Mouse (Mus musculus) liver, adult 2 months (tissue): Measurements from ENCODE around the gene Aup1. TPM values are rescaled to one million over a fixed set of nuclear protein-coding genes. Genes with fewer than 3 reads are reported as not detected.

Experiments
- DNase-seq: peaks from one replicate; pipeline ENCODE4 v3.0.0-alpha.2; 2011; ENCODE audit warnings: low read depth, low spot score; ENCODE audit errors: extremely low read depth
- H3K27ac ChIP-seq: fragments of 200-500 bp; replicated peaks from 2 replicates; pipeline ENCODE4 v1.5.1; 2012; ENCODE audit warnings: low read depth, mild to moderate bottlenecking, control low read depth, inconsistent platforms, low read length; ENCODE audit not compliant: insufficient read depth
- H3K27me3 ChIP-seq: fragments of 200-500 bp; 2 replicates; pipeline ENCODE4 v1.6.1; 2012; ENCODE audit warnings: mild to moderate bottlenecking, moderate library complexity, low read length, inconsistent platforms; ENCODE audit not compliant: control insufficient read depth, insufficient read depth
- H3K36me3 ChIP-seq: fragments of 200-500 bp; 2 replicates; pipeline ENCODE4 v1.6.1; 2012; ENCODE audit warnings: low read length, inconsistent platforms; ENCODE audit not compliant: control insufficient read depth, insufficient read depth
- H3K4me1 ChIP-seq: fragments of 200-500 bp; 2 replicates; pipeline ENCODE4 v1.6.1; 2011; ENCODE audit warnings: low read length; ENCODE audit not compliant: control insufficient read depth, insufficient read depth
- H3K4me3 ChIP-seq: fragments of 200-500 bp; 2 replicates; pipeline ENCODE4 v1.5.1; 2011; ENCODE audit warnings: low read depth, mild to moderate bottlenecking, control low read depth, low read length, moderate library complexity; ENCODE audit not compliant: insufficient read depth
- H3K79me2 ChIP-seq: fragments of 200-500 bp; 2 replicates; pipeline ENCODE4 v1.6.1; 2012; ENCODE audit warnings: inconsistent platforms, mild to moderate bottlenecking, low read length, moderate library complexity; ENCODE audit not compliant: control insufficient read depth, insufficient read depth
- H3K9ac ChIP-seq: fragments of 200-500 bp; 2 replicates; pipeline ENCODE4 v1.6.1; 2012; ENCODE audit warnings: low read depth, mild to moderate bottlenecking, control low read depth, inconsistent platforms, low read length
- CTCF ChIP-seq: fragments of 200-500 bp; IDR thresholded peaks from 2 replicates; pipeline ENCODE4 v1.5.1; 2011; ENCODE audit warnings: low read depth, low read length, control low read depth
- POLR2A ChIP-seq: fragments of 200-500 bp; IDR thresholded peaks from 2 replicates; pipeline ENCODE4 v1.6.1; 2011; ENCODE audit warnings: low read length, control low read depth; ENCODE audit not compliant: insufficient read depth; ENCODE audit errors: extremely low read depth
- WGBS: fragments of 180-500 bp; shearing (Covaris S2); methylation state at CpG from one replicate; pipeline ENCODE4 v1.1.7; 2018; 5-methylcytosine and 5-hydroxymethylcytosine counted together
- polyA plus RNA-seq: library from polyadenylated mRNA; depleted of rRNA; stranded (reverse); fragments of >200 nt; gene quantifications from 2 replicates; pipeline ENCODE4 v1.2.3, GENCODE M21; 2012
- total RNA-seq: library from RNA; depleted of rRNA; stranded (reverse); fragments of >200 nt; gene quantifications from 2 replicates; pipeline ENCODE4 v1.2.3, GENCODE M21; 2014

Gene Aup1
- total and polyA plus RNA-seq, 2 experiments, result 109 to 593 TPM

- peaks cover 2% of the 10 kb centered on the region; the same call in 1 of the 2 replicates for H3K36me3 ChIP-seq
- H3K4me3 ChIP-seq, result peak within 1 kb of the TSS; percentile 66
- H3K4me1 ChIP-seq, result no peaks in the 10 kb centered on the region
- no peaks in the 10 kb centered on the region for H3K79me2 ChIP-seq
- peak within 1 kb of the TSS; percentile 40 for H3K27ac ChIP-seq
- H3K27me3 ChIP-seq, result peaks cover 5% of the 10 kb centered on the region
- TF ChIP-seq POLR2A, result no peak
- TF ChIP-seq CTCF, result no peak
- no peak for DNase-seq
- peak within 1 kb of the TSS; percentile 62 for H3K9ac ChIP-seq
- 11% methylated on average over 42 of the region's 42 CpGs for WGBS
Measured at GRCm38 (mm10) chr6:83086121-83087035, 32.1 kb downstream of the Aup1 start, which contains the start of gene Lbx2. TSS of gene Lbx2 (plus strand) at chr6:83086367.

- WGBS, result 9% methylated on average over 47 of the region's 47 CpGs
- Histone ChIP-seq H3K27me3 (peaks cover 5% of the 10 kb centered on the region), H3K4me3 (peak overlapping the region; percentile 66), H3K9ac (peak overlapping the region; percentile 62), H3K36me3 (no peaks in the 10 kb centered on the region), H3K79me2 (no peaks in the 10 kb centered on the region), H3K4me1 (no peaks in the 10 kb centered on the region), H3K27ac (peak overlapping the region; percentile 40)
- TF ChIP-seq CTCF, result no peak
- TF ChIP-seq POLR2A, result no peak
- no peak for DNase-seq
Measured at GRCm38 (mm10) chr6:83087205-83087925, 33.0 kb downstream of the Aup1 start.

- Histone ChIP-seq H3K27ac (peak overlapping the region; percentile 40; the same call in 1 of the 2 replicates), H3K4me3 (peak overlapping the region; percentile 66), H3K79me2 (no peaks in the 10 kb centered on the region), H3K9ac (peak overlapping the region; percentile 62), H3K27me3 (peaks cover 5% of the 10 kb centered on the region), H3K36me3 (no peaks in the 10 kb centered on the region), H3K4me1 (no peaks in the 10 kb centered on the region)
- TF ChIP-seq POLR2A (no peak), CTCF (no peak)
- WGBS, result 29% methylated on average over 9 of the region's 9 CpGs
- no peak for DNase-seq
Measured at GRCm38 (mm10) chr6:83087926-83088260, 33.6 kb downstream of the Aup1 start.

GRCm38 (mm10) chr6:83092416-83093127, 38.3 kb downstream of the Aup1 start:
- DNase-seq, result no peak
- TF ChIP-seq POLR2A (no peak), CTCF (no peak)
- Histone ChIP-seq H3K27ac (0 out of 2 replicates have a peak overlapping the region, but pooled peaks have one; percentile 11), H3K36me3 (no peaks in the 10 kb centered on the region), H3K79me2 (no peaks in the 10 kb centered on the region), H3K9ac (no peak overlapping the region), H3K27me3 (no peaks in the 10 kb centered on the region; the same call in 1 of the 2 replicates), H3K4me1 (no peaks in the 10 kb centered on the region), H3K4me3 (no peak overlapping the region)
- 29% methylated on average over 6 of the region's 6 CpGs for WGBS

GRCm38 (mm10) chr6:83095968-83096367, 41.6 kb downstream of the Aup1 start:
- no peaks in the 10 kb centered on the region for H3K79me2 ChIP-seq
- no peak for TF ChIP-seq POLR2A
- no peak for TF ChIP-seq CTCF
- no peaks in the 10 kb centered on the region for H3K4me1 ChIP-seq
- H3K4me3 ChIP-seq, result no peak overlapping the region
- WGBS, result 81% methylated on average over 6 of the region's 6 CpGs
- no peaks in the 10 kb centered on the region for H3K36me3 ChIP-seq
- H3K27me3 ChIP-seq, result no peaks in the 10 kb centered on the region
- DNase-seq, result no peak
- no peak overlapping the region for H3K27ac ChIP-seq
- no peak overlapping the region for H3K9ac ChIP-seq
